Mouse (Mus musculus): ENCODE measurements around the gene Tmem210. TPM values are rescaled to one million over a fixed set of nuclear protein-coding genes. Genes with fewer than 3 reads are reported as not detected.

The Tmem210 gene
- total and polyA plus RNA-seq, 2 experiments, result not detected

GRCm38 (mm10) chr2:25266720-25267119, 21.2 kb upstream of the Tmem210 start:
- TF ChIP-seq POLR2A (IDR thresholded peaks at IDR 0.05; ENCODE audit: extremely low read depth, insufficient read depth, low read length) (no peak), CTCF (IDR thresholded peaks at IDR 0.05; ENCODE audit: low read depth, low read length) (no peak)
- Histone ChIP-seq H3K27ac (replicated peaks; ENCODE audit: insufficient read depth, low read depth, low read length) (no peak overlapping the region), H3K36me3 (ENCODE audit: control insufficient read depth, insufficient read depth, low read length) (no peaks in the 10 kb centered on the region), H3K4me1 (ENCODE audit: control insufficient read depth, insufficient read depth, low read length) (peaks cover 23% of the 10 kb centered on the region), H3K4me3 (ENCODE audit: insufficient read depth, low read depth, low read length) (no peak overlapping the region), H3K79me2 (ENCODE audit: control insufficient read depth, insufficient read depth, low read length) (peaks cover 9% of the 10 kb centered on the region; the same call in 1 of the 2 replicates), H3K27me3 (ENCODE audit: control insufficient read depth, insufficient read depth, low read length) (no peaks in the 10 kb centered on the region), H3K9ac (ENCODE audit: low read depth, low read length) (no peak overlapping the region)
- WGBS, result 5% methylated on average over 2 of the region's 2 CpGs
- peak; percentile 36 for DNase-seq (ENCODE audit: extremely low read depth, low read depth, low spot score)

- H3K27ac ChIP-seq (replicated peaks; ENCODE audit: insufficient read depth, low read depth, low read length), result no peak overlapping the region
- no peaks in the 10 kb centered on the region for H3K36me3 ChIP-seq (ENCODE audit: control insufficient read depth, insufficient read depth, low read length)
- no peak for TF ChIP-seq CTCF (IDR thresholded peaks at IDR 0.05; ENCODE audit: low read depth, low read length)
- TF ChIP-seq POLR2A (IDR thresholded peaks at IDR 0.05; ENCODE audit: extremely low read depth, insufficient read depth, low read length), result no peak
- H3K79me2 ChIP-seq (ENCODE audit: control insufficient read depth, insufficient read depth, low read length), result peaks cover 9% of the 10 kb centered on the region; the same call in 1 of the 2 replicates
- no peak for DNase-seq (ENCODE audit: extremely low read depth, low read depth, low spot score)
- no peak overlapping the region for H3K4me3 ChIP-seq (ENCODE audit: insufficient read depth, low read depth, low read length)
- H3K9ac ChIP-seq (ENCODE audit: low read depth, low read length), result no peak overlapping the region
- H3K27me3 ChIP-seq (ENCODE audit: control insufficient read depth, insufficient read depth, low read length), result no peaks in the 10 kb centered on the region
- H3K4me1 ChIP-seq (ENCODE audit: control insufficient read depth, insufficient read depth, low read length), result peaks cover 23% of the 10 kb centered on the region
Observed at GRCm38 (mm10) chr2:25267241-25267640, 20.7 kb upstream of the Tmem210 start.

- no peak for DNase-seq (ENCODE audit: extremely low read depth, low read depth, low spot score)
- Histone ChIP-seq H3K4me3 (ENCODE audit: insufficient read depth, low read depth, low read length) (no peak overlapping the region), H3K27ac (replicated peaks; ENCODE audit: insufficient read depth, low read depth, low read length) (no peak overlapping the region), H3K4me1 (ENCODE audit: control insufficient read depth, insufficient read depth, low read length) (peaks cover 25% of the 10 kb centered on the region), H3K36me3 (ENCODE audit: control insufficient read depth, insufficient read depth, low read length) (no peaks in the 10 kb centered on the region), H3K27me3 (ENCODE audit: control insufficient read depth, insufficient read depth, low read length) (no peaks in the 10 kb centered on the region), H3K9ac (ENCODE audit: low read depth, low read length) (no peak overlapping the region), H3K79me2 (ENCODE audit: control insufficient read depth, insufficient read depth, low read length) (peaks cover 14% of the 10 kb centered on the region; the same call in 1 of the 2 replicates)
- no peak for TF ChIP-seq CTCF (IDR thresholded peaks at IDR 0.05; ENCODE audit: low read depth, low read length)
- 83% methylated on average over 4 of the region's 4 CpGs for WGBS
Observed at GRCm38 (mm10) chr2:25267746-25268309, 20.1 kb upstream of the Tmem210 start.

- peaks cover 14% of the 10 kb centered on the region for H3K4me1 ChIP-seq (ENCODE audit: control insufficient read depth, insufficient read depth, low read length)
- H3K79me2 ChIP-seq (ENCODE audit: control insufficient read depth, insufficient read depth, low read length), result peaks cover 7% of the 10 kb centered on the region; the same call in 1 of the 2 replicates
- peak; percentile 84 for DNase-seq (ENCODE audit: extremely low read depth, low read depth, low spot score)
- TF ChIP-seq CTCF (IDR thresholded peaks at IDR 0.05; ENCODE audit: low read depth, low read length) (peak; percentile 53), POLR2A (IDR thresholded peaks at IDR 0.05; ENCODE audit: extremely low read depth, insufficient read depth, low read length) (peak; percentile 78)
- peak within 1 kb of the TSS; percentile 83 for H3K4me3 ChIP-seq (ENCODE audit: insufficient read depth, low read depth, low read length)
- H3K9ac ChIP-seq (ENCODE audit: low read depth, low read length), result peak within 1 kb of the TSS; percentile 81
- peak within 1 kb of the TSS; percentile 34; the same call in 1 of the 2 replicates for H3K27ac ChIP-seq (replicated peaks; ENCODE audit: insufficient read depth, low read depth, low read length)
- WGBS, result under 1% methylated on average over 55 of the region's 55 CpGs
- peaks cover 14% of the 10 kb centered on the region; the same call in 1 of the 2 replicates for H3K36me3 ChIP-seq (ENCODE audit: control insufficient read depth, insufficient read depth, low read length)
- no peaks in the 10 kb centered on the region for H3K27me3 ChIP-seq (ENCODE audit: control insufficient read depth, insufficient read depth, low read length)
Observed at GRCm38 (mm10) chr2:25271827-25272511, 16.0 kb upstream of the Tmem210 start, which contains the start of the genes Ssna1 and Anapc2. Gene Ssna1 (minus strand): TSS chr2:25272438. Gene Anapc2 (plus strand): TSS chr2:25272478.

DNA sequence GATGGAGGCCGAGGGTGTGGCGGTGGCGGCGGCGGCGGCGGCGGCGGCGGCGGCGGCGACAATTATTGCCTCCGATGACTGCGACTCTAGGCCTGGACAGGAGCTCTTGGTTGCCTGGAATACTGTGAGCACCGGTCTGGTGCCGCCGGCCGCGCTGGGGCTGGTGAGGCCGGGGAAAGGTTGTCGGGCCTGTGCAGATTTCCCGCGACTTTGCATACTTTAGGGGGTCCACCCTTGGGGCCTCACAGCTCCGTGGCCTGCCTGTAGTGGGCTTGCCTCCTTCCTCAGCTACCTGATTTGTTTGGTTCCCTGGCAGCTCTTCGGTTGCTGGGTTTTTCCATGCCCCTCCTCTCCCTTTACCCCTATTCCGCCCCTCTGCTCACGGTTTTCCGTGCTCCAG, 15.4 kb upstream of the Tmem210 start:
- H3K9ac ChIP-seq (ENCODE audit: low read depth, low read length), result peak overlapping the region; percentile 75
- H3K4me3 ChIP-seq (ENCODE audit: insufficient read depth, low read depth, low read length), result peak overlapping the region; percentile 83
- no peak for DNase-seq (ENCODE audit: extremely low read depth, low read depth, low spot score)
- no peaks in the 10 kb centered on the region for H3K27me3 ChIP-seq (ENCODE audit: control insufficient read depth, insufficient read depth, low read length)
- TF ChIP-seq CTCF (IDR thresholded peaks at IDR 0.05; ENCODE audit: low read depth, low read length) (no peak), POLR2A (IDR thresholded peaks at IDR 0.05; ENCODE audit: extremely low read depth, insufficient read depth, low read length) (no peak)
- peaks cover 14% of the 10 kb centered on the region; the same call in 1 of the 2 replicates for H3K36me3 ChIP-seq (ENCODE audit: control insufficient read depth, insufficient read depth, low read length)
- H3K27ac ChIP-seq (replicated peaks; ENCODE audit: insufficient read depth, low read depth, low read length), result no peak overlapping the region
- peaks cover 12% of the 10 kb centered on the region for H3K4me1 ChIP-seq (ENCODE audit: control insufficient read depth, insufficient read depth, low read length)
- WGBS, result under 1% methylated on average over 25 of the region's 29 CpGs
- H3K79me2 ChIP-seq (ENCODE audit: control insufficient read depth, insufficient read depth, low read length), result peaks cover 7% of the 10 kb centered on the region; the same call in 1 of the 2 replicates

Measured in liver, adult 2 months (tissue).